Mouse (Mus musculus) olfactory bulb, adult 2 months (tissue): ENCODE results near the gene Slc7a5. TPM values are rescaled to one million over a fixed set of nuclear protein-coding genes. Genes with fewer than 3 reads are reported as not detected.

Experiments used
- H3K27ac ChIP-seq: fragments of 200-500 bp; 2 replicates; pipeline ENCODE4 v1.5.1; 2012; ENCODE audit warnings: low read depth, low read length; ENCODE audit not compliant: insufficient read depth
- H3K4me1 ChIP-seq: fragments of 200-500 bp; 2 replicates; pipeline ENCODE4 v1.6.1; 2012; ENCODE audit warnings: low read length; ENCODE audit not compliant: control insufficient read depth, insufficient read depth
- H3K4me3 ChIP-seq: fragments of 200-500 bp; 2 replicates; pipeline ENCODE4 v1.5.1; 2012; ENCODE audit warnings: mild to moderate bottlenecking, low read depth, low read length, moderate library complexity; ENCODE audit not compliant: insufficient read depth
- CTCF ChIP-seq: fragments of 200-500 bp; IDR thresholded peaks from 2 replicates; pipeline ENCODE4 v1.5.1; 2012; ENCODE audit warnings: low read depth, mild to moderate bottlenecking, low read length, moderate library complexity; ENCODE audit not compliant: insufficient read depth
- POLR2A ChIP-seq: fragments of 200-500 bp; IDR thresholded peaks from 2 replicates; pipeline ENCODE4 v1.6.1; 2012; ENCODE audit warnings: mild to moderate bottlenecking, low read depth, low read length, moderate library complexity; ENCODE audit not compliant: insufficient read depth
- WGBS: fragments of 180-500 bp; shearing (Covaris S2); methylation state at CpG from one replicate; pipeline ENCODE4 v1.1.7; 2018; 5-methylcytosine and 5-hydroxymethylcytosine counted together
- polyA plus RNA-seq: library from polyadenylated mRNA; stranded (reverse); fragments of >200 nt; gene quantifications from 2 replicates; pipeline ENCODE4 v1.2.4, GENCODE M21; 2012; ENCODE audit warnings: low replicate concordance; ENCODE audit not compliant: missing spikeins, insufficient read depth, insufficient read length

The Slc7a5 gene
- polyA plus RNA-seq, 1 experiment: not detected

- H3K27ac ChIP-seq: no peak overlapping the region
- H3K4me3 ChIP-seq: no peak overlapping the region
- no peaks in the 10 kb centered on the region for H3K4me1 ChIP-seq
- WGBS: 56% methylated on average over 6 of the region's 7 CpGs
- no peak for TF ChIP-seq POLR2A
- no peak for TF ChIP-seq CTCF
These were observed 62.7 kb downstream of the Slc7a5 start for GRCm38 (mm10) chr8:121844765-121845164.

GRCm38 (mm10) chr8:121843184-121843733 is 64.2 kb downstream of the Slc7a5 start:
- WGBS: 73% methylated on average over 3 of the region's 3 CpGs
- TF ChIP-seq POLR2A (no peak), CTCF (no peak)
- H3K4me3 ChIP-seq: no peak overlapping the region
- no peaks in the 10 kb centered on the region for H3K4me1 ChIP-seq
- no peak overlapping the region for H3K27ac ChIP-seq

GRCm38 (mm10) chr8:121842064-121842955 is 65.2 kb downstream of the Slc7a5 start:
- TF ChIP-seq POLR2A (no peak), CTCF (no peak)
- no peaks in the 10 kb centered on the region for H3K4me1 ChIP-seq
- H3K4me3 ChIP-seq: no peak overlapping the region
- WGBS: 90% methylated on average over 8 of the region's 8 CpGs
- H3K27ac ChIP-seq: no peak overlapping the region

- no peak overlapping the region for H3K4me3 ChIP-seq
- no peaks in the 10 kb centered on the region for H3K4me1 ChIP-seq
- no peak overlapping the region for H3K27ac ChIP-seq
- WGBS: 48% methylated on average over 8 of the region's 8 CpGs
- TF ChIP-seq POLR2A (no peak), CTCF (peak; percentile 74)
These were observed 66.3 kb downstream of the Slc7a5 start for GRCm38 (mm10) chr8:121841242-121841641.

- TF ChIP-seq CTCF: no peak
- no peak for TF ChIP-seq POLR2A
- WGBS: 9% methylated on average over 6 of the region's 6 CpGs
- no peak overlapping the region for H3K4me3 ChIP-seq
- no peak overlapping the region for H3K27ac ChIP-seq
- H3K4me1 ChIP-seq: peaks cover 15% of the 10 kb centered on the region
These were observed 75.0 kb downstream of the Slc7a5 start for GRCm38 (mm10) chr8:121832503-121832902.

GRCm38 (mm10) chr8:121832061-121832460 is 75.4 kb downstream of the Slc7a5 start:
- 85% methylated on average over 2 of the region's 2 CpGs for WGBS
- Histone ChIP-seq H3K4me3 (no peak overlapping the region), H3K4me1 (peaks cover 15% of the 10 kb centered on the region), H3K27ac (no peak overlapping the region)
- TF ChIP-seq CTCF (no peak), POLR2A (no peak)

Other genes with a start within 250 kb of the Slc7a5 start
- 104 TPM in 1 of 2 replicates, not detected in the other for gene Jph3, start 178.1 kb downstream of the Slc7a5 start, polyA plus RNA-seq
- gene Klhdc4, start 78.1 kb downstream of the Slc7a5 start, polyA plus RNA-seq: not detected in 2 replicates
- not detected in 2 replicates for gene Car5a, start 37.2 kb upstream of the Slc7a5 start, polyA plus RNA-seq
- not detected in 2 replicates for gene Banp, start 42.1 kb upstream of the Slc7a5 start, polyA plus RNA-seq